Mouse (Mus musculus) right cerebral cortex, postnatal 14 days (tissue): ENCODE measurements at regions not wholly inside any gene's neighbourhood (a gene's known extent, or its start where the extent isn't known, plus 50 kb on each side); places are given as distances from the start of the nearest gene placed in this dataset.

Experiments
- DNase-seq: peaks from one replicate; pipeline ENCODE4 v3.0.0; 2022

DNA sequence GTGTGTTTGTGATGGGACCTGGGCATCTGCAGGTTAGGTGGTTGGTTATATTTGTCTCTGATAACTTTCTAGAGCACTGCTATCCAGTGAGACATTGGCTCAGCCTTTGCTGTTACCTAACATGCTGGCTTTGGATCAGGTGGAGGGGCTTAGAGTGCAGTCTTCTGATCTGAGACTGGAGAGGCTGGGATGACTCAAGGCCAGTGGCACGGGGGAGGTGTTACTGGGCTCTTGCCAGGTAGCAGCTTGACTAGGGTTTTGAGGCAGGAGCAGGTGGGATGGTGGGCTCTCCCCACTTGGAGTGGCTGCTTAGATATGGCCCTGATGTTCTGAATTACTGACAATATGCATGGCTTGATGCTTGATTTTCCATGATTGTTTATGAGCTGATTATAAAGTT is 236.0 kb downstream of the Zfp704 start:
- no peak for DNase-seq

DNA sequence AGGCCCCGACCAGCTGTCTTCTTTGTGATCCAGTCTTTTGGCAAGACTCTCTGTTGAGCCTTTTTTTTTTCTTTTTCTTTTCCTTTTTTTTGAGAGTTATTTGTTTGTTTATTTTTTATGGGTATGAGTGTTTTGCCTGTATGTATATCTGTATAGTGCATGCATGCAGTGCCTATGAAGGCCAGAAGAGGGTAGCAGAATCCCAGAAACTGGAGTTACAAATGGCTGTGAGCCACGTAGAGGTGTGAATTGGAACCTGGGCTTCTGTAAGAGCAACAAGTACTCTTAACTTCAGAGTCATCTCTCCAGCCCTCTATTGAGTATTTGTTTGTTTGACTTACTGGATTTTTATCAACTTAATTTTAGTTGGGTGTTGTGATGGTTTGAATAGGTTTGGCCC is 239.8 kb downstream of the Zfp704 start:
- no peak for DNase-seq

DNA sequence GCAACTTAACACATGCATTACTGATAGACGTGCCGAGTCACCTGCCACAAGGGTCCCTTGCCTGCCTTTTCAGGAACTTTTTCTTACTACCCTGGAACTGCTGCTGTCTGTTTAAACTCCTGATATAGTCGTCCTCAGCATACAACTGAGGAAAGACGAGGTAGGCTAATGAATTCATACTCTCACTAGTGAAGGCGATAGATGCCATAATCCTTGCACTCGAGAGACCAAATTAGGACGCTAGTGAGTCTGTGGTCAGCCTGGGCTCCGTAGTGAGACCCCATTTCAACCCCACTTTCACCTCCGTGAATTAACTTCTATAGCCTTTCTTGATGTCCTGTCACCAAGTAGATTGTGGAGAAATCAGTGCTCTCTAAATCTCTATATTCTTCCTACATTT is 244.1 kb downstream of the Zfp704 start:
- DNase-seq: no peak

DNA sequence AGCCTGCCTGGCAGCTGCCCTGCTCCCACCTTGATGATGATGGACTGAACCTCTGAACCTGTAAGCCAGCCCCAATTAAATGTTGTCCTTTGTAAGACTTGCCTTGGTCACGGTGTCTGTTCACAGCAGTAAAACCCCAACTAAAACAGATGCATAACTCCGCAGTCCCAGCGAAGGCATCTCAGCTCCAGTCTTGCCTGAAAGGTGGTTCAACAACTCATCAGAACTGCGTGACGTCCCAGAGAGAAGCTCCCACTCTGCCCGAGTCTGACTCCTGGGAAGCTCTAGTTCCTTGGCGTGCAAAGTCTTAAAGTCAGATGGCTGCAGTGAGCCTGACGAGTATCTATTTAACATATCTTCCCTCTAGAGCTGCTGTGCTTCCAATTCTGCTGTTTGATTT is 250.7 kb downstream of the Zfp704 start:
- DNase-seq: no peak

DNA sequence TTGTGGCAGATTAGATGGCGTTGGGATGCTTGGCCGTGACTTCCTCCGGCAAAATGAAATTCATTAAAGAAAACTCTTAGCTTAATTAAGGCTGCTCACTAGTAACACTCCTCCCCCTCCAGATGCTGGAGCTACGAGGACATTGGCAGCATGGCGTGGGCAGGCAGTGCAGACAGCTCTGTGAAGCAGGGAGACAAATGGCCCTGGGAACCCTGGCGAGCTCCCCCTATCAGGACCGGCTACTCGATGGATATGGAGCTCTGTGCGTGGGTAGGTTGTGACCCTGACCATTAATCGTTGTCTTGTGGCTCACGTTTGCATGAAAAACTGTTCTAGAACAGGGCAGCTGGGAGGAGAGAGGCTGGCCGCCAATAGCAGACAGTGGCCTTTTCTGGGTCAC is 251.8 kb downstream of the Zfp704 start:
- no peak for DNase-seq

DNA sequence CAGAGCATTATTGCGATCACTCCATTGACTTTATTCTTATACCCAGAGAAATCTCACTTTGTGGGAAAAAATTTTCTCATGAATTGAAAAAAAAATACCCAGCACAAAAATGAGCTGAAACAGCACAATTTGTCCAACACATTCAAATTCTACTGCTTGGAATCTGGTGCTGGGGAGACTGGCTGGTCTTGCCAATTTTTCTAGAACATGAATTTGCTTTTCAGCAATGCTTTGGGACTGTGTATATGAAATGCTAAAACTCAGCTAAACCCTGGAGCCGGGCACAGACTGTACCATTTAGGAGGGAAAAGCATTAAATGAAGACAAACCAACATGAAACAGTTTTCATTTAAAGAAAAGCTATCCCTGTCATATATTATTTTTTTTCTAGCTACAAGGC is 252.2 kb downstream of the Zfp704 start:
- no peak for DNase-seq

DNA sequence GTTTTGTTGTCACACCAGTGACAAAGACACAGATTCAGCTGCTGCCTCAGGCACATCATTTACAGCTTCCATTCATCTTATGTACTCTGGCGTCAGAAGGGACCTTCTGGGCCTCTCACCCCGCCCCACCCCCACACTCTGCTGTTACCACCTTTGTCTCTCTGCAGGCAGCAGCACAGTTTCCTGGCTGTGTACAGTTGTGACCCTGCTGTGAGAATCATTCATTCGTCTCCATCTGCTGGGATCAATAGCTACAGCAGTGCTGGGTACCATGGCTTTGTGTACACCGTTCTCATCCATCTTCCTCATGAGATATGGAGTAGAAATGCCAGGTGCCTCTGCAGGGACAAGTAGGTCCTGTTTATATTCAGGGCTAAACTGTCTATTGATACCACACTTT is 254.0 kb downstream of the Zfp704 start:
- no peak for DNase-seq

DNA sequence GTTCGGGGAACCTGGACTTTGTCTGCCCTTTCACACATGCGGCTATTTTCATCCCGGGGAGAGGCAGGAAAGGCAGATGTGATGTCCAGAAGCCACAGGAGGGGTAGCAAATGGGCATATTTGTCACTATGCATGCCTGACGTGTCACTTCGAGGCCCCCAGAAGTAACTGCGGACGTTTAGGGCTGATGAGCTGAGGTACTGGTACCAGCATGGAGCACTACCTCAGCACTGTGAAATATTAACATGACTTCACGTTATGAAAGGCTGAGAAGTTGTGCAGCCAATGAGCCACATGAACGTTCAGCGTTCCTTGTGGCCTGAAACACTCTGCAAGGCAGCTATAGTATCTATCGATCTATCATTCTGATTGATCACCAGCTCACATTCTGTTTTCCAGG is 255.1 kb downstream of the Zfp704 start:
- no peak for DNase-seq

DNA sequence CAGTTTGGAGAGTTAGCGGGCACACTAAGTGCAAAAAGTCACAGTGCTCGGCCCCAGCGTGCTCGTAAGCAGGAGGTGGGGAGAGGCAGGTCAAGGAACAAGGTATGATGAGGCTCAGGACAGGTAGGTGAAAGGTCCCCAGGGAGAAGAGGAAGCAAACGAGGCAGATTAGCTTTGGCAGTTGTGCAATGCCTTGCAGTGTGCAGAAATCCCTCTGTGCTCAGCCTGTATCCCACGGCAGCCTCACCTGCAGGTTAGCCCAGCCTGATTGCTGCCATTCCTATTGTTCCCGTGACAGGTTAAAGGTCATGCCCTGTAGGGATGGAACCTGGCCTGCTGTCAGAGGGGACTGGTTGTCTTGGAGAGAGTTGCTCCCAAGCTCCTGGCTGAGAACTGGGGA is 257.6 kb downstream of the Zfp704 start:
- no peak for DNase-seq

DNA sequence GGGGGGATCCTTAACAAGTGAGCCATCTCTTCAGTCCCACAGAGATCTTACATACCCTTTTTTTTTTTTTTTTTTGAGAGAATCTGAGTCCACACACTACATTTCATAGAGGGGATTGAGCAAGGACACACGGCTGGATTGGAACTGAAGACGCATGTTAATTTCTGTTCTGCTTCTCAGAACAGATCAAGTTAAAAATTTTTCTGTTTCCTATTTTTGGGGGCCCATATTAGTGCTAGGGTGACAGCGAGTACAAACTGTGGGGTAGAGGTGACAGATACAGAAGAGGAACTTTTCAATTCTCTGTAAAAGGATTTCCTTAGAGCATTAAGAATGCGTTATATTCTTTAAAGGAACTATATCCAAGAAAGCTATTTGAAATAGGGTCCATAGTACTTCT is 260.1 kb downstream of the Zfp704 start:
- no peak for DNase-seq

DNA sequence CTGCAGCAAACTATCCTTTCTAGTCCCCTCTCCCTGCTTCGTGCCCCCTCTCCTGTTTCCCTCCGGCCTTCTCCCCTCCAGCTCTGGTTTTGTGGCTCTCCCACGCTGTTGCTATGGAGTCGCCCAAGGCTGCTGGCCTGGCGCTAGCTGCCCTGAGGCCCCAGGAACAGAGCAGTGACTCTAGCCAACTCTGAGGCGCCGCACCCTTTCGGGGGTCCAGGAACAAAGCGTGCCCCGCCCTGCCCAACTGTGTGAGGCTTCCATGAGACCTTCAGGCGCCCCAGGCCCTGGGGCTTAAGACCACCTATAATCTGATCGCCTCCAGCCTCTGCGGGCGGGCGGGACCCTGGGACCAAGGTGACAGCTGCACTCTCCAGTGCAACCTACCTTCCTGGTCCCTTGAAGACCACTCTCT is 262.4 kb downstream of the Zfp704 start:
- DNase-seq: no peak

DNA sequence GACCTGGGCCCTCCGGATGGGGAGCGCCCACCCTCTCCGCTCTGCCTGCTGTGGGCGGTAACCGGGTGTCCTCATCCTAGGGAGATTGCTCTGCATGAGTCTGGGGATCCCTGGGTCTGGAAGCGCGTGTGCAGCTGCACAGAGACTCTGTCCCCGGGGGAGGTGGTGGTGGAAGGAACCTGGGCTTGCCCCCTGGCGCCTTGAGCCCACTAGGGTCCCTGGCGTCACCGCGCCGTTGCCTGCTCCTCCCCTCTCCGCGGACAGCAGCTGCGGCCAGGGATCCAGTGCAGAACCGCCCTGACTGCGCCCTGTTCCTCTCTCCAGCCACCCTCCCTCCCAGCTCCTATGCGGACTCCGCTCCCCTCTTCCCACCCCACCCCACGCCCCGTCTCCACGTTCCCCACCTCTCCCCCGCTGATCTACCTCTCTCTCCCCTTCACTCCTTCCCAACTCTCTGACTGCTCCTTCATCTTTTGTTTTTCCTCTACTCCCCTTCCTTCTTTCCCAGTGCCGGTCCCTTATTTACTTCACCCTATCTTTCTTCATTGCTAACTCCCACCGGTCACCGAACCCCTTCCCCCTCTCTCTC is 262.9 kb downstream of the Zfp704 start:
- peak; percentile 26 for DNase-seq

DNA sequence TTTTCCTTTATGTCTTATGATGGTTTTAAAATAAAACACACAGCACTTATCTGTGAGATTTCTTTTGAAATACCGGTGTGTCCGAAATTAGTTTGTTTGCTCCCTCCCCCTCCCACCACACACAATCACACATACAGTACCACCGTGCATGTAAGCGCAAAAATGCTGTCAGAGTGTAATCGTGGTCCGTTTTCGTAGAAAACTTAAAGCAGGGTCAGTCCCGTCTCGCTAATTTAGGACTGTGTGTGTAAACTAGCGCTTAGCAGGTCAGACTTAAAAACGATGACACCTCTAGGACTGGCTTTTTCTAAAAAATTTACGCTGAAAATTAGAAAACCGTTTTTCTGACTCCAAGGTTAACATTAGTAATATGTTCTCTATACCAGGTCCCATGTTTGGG is 263.5 kb downstream of the Zfp704 start:
- no peak for DNase-seq

DNA sequence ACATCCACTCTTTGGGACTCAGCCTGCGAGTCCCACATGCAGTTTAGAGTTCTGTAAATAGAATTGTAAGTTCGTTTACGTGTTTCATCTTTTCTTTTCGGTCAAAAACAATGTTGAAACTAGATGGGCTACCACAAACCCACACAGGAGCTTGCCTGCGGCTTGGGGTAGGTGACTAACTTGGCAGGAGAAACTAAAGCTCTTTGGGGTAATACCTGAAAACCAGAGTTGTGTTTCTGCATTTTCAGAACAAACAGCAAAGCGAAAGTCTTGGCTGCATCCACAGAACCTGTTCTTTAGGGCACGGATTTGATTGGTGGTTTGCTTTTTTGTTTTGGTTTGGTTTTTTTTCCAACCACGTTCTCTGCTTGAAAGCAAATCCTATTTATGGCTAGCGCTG is 264.0 kb downstream of the Zfp704 start:
- no peak for DNase-seq

DNA sequence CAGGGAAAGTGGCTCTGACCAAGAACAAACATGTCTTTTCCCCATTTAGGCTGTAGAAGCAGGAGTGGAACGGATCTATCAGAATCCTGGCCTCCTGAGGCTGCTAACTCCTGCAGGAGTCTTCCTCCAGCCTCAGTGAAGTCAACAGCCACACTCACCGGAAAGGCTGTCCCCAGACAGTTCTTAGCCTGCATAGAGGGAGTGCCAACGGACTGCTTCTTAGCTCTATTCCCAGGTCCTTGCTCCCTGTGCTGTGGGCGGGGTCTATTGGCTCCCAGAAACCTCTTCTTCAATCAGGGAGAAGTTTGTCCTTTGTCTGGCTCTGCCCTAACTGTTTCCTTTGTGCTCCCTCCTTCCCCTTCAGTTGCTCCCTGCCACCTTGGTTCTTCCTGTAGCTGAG is 266.3 kb downstream of the Zfp704 start:
- no peak for DNase-seq

DNA sequence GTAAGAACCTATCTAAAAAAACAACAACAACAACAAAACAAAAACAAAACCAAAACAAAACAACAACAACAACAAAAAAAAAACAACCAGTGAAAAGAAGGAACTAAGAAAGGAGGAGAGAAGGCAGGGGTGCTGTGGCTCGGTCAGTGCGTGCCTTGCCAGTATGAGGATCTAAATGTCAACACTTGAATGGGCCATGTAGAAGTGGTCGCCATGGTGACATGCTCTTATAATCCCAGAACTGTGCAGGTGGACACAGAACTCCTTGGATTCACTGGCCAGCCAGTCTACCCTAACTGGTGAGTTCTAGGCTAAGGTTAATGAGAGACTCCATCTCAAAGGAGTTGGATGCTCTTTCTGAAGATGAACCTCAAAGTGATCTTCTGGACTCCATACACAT is 267.7 kb downstream of the Zfp704 start:
- no peak for DNase-seq

DNA sequence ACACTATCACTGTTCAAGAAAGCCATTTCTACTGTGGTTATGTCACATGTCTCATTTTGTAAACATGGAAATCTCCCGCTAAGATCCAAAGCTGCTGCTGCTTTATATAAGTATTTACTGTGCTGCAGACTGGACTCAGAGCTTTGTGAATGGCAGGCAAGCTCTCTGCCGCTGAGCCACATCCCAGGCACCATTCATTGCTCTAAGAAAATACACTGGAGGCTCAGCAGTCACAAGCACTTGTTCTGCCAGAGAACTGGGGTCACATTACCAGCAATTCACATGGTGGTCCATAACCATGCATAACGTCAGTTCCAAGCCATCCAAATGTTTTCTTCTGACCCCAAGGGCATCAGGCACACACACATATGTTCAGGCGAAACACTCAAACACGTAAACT is 268.2 kb downstream of the Zfp704 start:
- no peak for DNase-seq

DNA sequence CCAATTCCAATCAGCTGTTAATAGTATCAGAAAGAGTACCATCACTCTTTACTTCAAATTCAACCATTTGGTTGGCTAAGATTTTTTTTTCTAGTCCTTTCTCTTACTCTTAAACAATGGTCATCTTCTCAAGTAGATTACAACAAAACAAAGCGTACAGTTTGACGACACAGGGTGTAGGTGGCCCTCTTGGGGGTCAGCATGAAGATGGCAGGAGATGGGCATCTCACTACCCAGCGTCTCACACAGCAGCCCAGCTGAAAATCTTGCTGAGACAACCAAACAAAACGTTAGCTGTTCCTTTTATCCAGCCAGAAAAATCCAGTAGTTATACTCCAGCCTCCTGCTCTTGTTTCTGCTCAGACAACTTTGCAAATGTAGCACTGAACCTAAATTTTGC is 268.6 kb downstream of the Zfp704 start:
- no peak for DNase-seq

DNA sequence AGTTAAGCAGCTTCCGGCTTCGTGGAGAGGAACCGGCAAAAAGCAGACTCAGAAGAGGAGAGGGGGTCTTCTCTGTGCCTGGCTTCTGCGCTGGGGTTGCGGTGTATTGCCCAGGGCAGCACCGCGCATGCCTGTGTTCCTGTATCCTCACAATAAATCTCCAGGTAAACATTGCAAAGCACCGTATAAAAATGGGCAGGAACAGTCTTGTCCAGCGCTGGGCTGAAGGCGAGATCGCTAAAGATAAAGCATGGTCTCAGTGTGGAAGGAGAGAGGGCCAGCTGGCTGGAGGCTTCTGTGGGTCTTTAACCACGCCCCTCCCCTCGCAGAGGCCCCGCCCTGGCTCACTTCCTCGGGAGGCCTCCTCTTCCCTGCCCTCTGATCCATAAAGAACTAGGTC is 269.1 kb downstream of the Zfp704 start:
- no peak for DNase-seq

DNA sequence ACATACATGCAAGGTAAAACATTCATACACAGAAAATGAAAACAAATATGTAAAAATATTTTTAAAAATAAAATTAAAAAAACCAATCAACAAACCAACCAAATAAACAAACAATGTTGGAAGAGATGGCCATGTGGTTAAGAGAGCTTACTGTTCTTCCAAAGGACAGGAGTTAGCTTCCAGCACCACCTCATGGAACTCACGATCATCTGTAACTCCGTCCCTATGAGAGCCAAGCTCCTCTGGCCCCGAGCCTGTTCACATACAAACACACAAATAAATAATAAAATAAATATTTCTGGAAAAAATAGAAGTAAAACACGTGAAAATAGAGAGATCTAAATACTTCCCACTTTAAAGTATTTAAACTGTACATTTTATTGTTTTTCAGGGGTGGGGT is 269.5 kb downstream of the Zfp704 start:
- no peak for DNase-seq

DNA sequence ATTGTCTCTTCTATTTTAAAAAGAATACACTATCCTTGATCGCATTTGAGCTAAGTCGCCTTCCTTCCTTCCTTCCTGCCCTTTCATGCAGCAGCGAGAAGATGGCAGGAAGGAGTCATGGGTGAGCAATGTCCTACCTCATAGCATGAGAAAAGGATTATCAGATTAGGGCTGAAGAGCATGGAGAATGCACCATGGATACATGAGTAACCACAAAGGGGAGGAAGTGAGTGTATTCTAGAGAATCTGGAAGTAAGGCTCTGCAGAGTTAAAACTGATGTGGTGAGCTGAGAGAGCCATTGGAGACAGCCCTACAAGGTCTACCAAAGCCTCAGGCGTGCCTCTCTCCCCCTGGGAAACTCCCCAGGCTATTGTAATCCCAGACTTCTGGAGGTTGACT is 270.2 kb downstream of the Zfp704 start:
- DNase-seq: no peak

DNA sequence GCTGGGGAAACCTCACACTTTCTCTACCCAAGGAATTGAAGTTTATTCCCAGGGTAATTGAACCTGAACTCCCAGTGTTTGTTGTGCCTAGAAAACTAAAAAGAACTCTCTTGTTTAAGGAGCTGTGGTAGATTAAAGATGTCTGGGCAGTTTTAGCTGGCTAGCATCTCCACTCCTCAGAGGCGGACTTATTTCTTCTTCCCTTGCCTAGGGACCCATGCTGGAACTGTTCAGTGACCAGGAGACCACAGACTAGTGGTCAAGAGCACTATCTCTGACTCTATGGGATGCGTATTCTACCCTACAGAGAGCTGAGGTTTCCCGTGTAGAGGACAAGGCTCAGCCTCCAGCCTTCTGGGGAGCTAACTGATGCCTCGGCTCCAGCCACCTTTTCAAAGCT is 274.3 kb downstream of the Zfp704 start:
- DNase-seq: no peak
